Mouse (Mus musculus) granulocyte monocyte progenitor cell, adult 5-6 weeks (primary cell): ENCODE measurements around the gene Plin1. TPM values are rescaled to one million over a fixed set of nuclear protein-coding genes. Genes with fewer than 3 reads are reported as not detected.

Experiments
- ATAC-seq: replicated peaks from 2 replicates; pipeline ENCODE4 v1.8.0; 2016; ENCODE audit warnings: mild to moderate bottlenecking, moderate TSS enrichment, inconsistent platforms; ENCODE audit not compliant: poor library complexity, severe bottlenecking
- total RNA-seq, 2 experiments: library from RNA; stranded (forward) in 1 of 2; stranded (reverse) in 1 of 2; fragments of 200-712, 200-1000 nt in 1 of 2; fragments of >200 nt in 1 of 2; fragmentation: Nextera tagmentation in 1 of 2; gene quantifications; 2 replicates each; pipeline ENCODE4 v1.2.3; 2014 to 2017

Plin1 gene
- total RNA-seq, 2 experiments from 2014 or later: not detected

GRCm38 (mm10) chr7:79740279-79740678 is 7.6 kb upstream of the Plin1 start:
- ATAC-seq: no peak

- no peak for ATAC-seq
Observed at GRCm38 (mm10) chr7:79738913-79739312, 6.2 kb upstream of the Plin1 start.

- no peak for ATAC-seq
Observed at GRCm38 (mm10) chr7:79736511-79736910, 3.8 kb upstream of the Plin1 start.

GRCm38 (mm10) chr7:79734563-79734962 is 1.9 kb upstream of the Plin1 start:
- ATAC-seq: no peak

GRCm38 (mm10) chr7:79731438-79731837 is 1.3 kb downstream of the Plin1 start:
- no peak for ATAC-seq

- ATAC-seq: no peak
Observed at GRCm38 (mm10) chr7:79729743-79730370, 2.8 kb downstream of the Plin1 start.

- ATAC-seq: peak; percentile 63
Observed at GRCm38 (mm10) chr7:79729169-79729568, 3.5 kb downstream of the Plin1 start.

- peak; percentile 66 for ATAC-seq
Observed at GRCm38 (mm10) chr7:79728219-79728618, 4.5 kb downstream of the Plin1 start.

- peak; percentile 57 for ATAC-seq
Observed at GRCm38 (mm10) chr7:79727091-79727490, 5.6 kb downstream of the Plin1 start.

- ATAC-seq: peak; percentile 75
Observed at GRCm38 (mm10) chr7:79721386-79721977, 11.2 kb downstream of the Plin1 start.

GRCm38 (mm10) chr7:79715187-79715981 is 17.3 kb downstream of the Plin1 start, which contains the start of gene Kif7:
Gene Kif7, minus strand, starts transcription at chr7:79715720.
- ATAC-seq: peak; percentile 88

GRCm38 (mm10) chr7:79710831-79711230 is 21.9 kb downstream of the Plin1 start:
- no peak for ATAC-seq

- ATAC-seq: peak; percentile 70
Observed at GRCm38 (mm10) chr7:79710130-79710607, 22.5 kb downstream of the Plin1 start.

- no peak for ATAC-seq
Observed at GRCm38 (mm10) chr7:79705210-79705609, 27.5 kb downstream of the Plin1 start.

GRCm38 (mm10) chr7:79702755-79703154 is 29.9 kb downstream of the Plin1 start:
- ATAC-seq: no peak

GRCm38 (mm10) chr7:79696495-79696894 is 36.2 kb downstream of the Plin1 start:
- ATAC-seq: no peak; the same call in 1 of the 2 replicates

GRCm38 (mm10) chr7:79680231-79680630 is 52.5 kb downstream of the Plin1 start:
- no peak for ATAC-seq

GRCm38 (mm10) chr7:79679186-79679585 is 53.5 kb downstream of the Plin1 start:
- ATAC-seq: no peak

GRCm38 (mm10) chr7:79670900-79671604 is 61.7 kb downstream of the Plin1 start:
- no peak for ATAC-seq
